Mouse (Mus musculus): ENCODE measurements around the gene Krtap29-1. TPM values are rescaled to one million over a fixed set of nuclear protein-coding genes. Genes with fewer than 3 reads are reported as not detected.

The Krtap29-1 gene
- not detected in 2 replicates for polyA plus RNA-seq (2012; rRNA removed)

DNA sequence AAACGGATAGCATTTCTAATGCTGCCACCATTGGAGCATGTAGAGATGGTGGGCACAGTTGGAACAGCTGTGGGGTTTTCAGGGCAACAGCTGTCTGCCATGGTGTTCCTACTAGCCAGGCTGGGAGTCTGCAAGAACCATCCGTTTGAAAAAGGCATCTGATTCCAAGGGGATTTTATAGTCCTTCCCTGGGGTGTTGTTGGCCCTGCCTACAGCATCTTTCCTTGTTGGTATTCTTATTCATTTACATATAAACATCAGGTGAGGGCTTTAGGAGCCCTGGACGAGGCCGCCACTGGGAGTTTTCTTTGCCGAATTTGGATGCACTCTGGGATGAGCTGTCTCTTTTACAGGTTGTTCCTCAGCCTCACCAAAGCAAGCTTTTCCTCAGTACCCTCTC, at the start of gene Krtap29-1:
Gene Krtap29-1 (minus strand): TSS at position 101 of the 400 bp plus-strand sequence.

DNA sequence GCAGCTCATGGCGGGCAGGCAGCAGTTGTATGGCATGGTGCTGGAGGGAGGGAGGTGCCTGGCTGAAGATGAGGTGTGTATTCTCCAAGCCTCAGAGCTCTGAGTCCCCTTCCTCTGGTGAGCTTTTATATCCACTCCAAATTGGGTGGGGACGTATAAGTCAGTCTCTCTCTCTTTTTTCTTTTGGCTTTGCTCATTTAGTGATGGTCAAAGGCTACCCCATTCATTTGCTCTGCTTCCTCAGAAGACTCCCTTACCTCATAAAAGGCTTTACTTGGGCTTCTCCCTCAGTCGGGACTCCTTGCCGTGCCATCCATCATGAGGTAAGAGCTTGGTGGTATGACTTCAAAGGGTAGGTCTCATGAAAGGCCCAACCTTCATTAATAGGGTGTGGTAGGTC, 37.3 kb upstream of the Krtap29-1 start, which contains the start of gene Krt33a:
Gene Krt33a (minus strand): TSS at position 101 of the 400 bp plus-strand sequence.

DNA sequence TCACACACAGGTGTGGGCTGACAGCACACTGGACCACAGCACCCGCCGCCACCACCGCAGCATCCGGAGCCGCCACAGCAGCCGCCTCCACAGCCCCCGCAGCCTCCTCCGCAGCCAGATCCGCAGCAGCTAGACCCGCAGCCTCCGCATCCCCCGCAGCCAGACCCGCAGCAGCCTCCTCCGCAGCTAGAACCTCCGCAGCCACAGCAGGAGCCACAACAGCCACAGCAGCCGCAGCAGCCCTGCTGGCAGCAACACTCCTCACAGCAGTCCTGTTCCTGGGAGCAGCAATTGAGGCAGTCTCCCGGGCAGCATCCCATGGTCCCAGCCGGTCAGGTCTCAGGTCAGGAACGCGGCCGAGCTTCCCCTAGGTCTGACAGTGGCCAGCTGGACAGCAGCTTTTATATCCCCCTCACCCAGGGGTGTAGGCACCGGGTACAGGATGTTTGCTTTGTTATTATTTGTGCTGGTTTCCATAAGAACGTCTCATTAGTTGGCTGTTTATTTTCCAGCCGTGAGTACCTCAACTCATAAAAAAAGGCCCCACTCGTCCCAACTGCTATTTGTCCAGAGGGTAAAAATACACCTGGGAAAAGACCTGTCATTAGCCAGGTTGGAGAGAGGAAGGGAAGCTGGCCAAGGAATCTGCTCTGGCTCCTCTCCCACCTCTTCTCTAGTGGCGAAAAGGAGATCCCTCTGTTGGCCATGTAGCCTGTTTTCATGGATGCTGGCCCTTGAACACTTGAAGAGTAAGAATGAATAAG, 14.9 kb upstream of the Krtap29-1 start, which contains the start of gene Krtap17-1:
Gene Krtap17-1 (minus strand): TSS at position 375 of the 764 bp plus-strand sequence.

DNA sequence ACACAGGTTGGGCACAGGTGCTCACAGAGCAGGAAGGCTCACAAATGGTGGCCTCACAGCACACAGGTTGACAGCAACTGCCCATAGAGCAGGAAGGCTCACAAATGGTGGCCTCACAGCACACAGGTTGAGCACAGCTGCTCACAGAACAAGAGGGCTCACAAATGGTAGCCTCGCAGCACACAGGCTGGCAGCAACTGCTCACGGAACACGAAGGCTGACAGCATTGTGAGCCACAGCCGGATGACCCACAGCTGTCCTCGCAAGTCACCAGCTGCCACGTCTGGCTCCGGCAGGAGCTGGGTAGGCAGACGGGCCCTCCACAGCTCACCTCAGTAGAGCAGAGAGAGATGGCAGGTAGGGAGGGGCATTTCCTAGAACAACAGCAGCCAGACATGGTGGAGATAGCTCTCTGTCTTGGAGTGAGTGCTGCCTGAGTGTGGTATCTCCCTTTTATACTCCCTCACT, 7.4 kb upstream of the Krtap29-1 start, which contains the start of gene Krtap16-1:
Gene Krtap16-1 (minus strand): TSS at position 418 of the 468 bp plus-strand sequence.

DNA sequence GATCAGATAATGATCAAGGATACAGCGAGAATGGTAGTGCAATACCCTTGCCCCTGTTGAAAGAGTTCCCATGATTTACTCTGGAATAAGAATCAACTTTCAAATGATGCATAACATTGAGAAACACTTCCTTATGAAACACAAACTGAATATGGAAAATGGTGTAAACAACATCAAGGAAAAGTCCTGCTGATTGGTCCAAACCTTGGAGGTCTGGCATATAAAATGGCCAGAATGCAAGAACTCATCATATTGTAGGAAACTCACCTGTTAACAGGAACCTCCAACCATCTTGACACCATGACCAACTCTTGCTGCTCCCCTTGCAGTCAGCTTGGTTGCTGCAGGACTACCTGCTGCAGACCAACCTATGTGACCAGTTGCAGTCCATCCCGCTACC, 30.7 kb downstream of the Krtap29-1 start, which contains the start of gene Krtap9-5:
Gene Krtap9-5 (plus strand): TSS at position 301 of the 400 bp plus-strand sequence.

DNA sequence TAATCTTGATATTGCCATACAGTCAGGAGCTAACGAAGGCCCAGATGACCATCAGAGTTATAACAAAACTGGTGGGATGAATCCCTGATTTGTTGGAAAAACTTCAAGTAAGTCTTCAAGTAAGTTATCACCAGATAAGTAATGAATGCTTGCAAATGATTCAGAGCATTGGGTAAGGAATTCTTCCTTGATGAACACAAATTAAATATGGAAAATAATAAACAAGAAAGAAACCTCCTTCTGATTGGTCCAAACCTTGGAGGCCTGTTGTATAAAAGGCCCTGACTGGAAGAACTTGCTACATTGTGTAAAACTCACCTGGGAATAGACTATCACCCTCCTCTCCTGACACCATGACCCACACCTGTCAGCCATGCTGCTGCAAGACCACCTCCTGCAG, 42.9 kb downstream of the Krtap29-1 start, which contains the start of gene Krtap31-2:
Gene Krtap31-2 (plus strand): TSS at position 301 of the 400 bp plus-strand sequence.

Other genes starting within 250 kb of the Krtap29-1 start
- not detected in 2 replicates for gene Gm14180, start 244.8 kb downstream of the Krtap29-1 start, polyA plus RNA-seq (2012; rRNA removed)
- gene Gm11595, start 206.1 kb downstream of the Krtap29-1 start, polyA plus RNA-seq (2012; rRNA removed) = not detected in 2 replicates
- gene Krtap4-8, start 198.3 kb downstream of the Krtap29-1 start, polyA plus RNA-seq (2012; rRNA removed) = not detected in 2 replicates
- not detected in 2 replicates for gene Krtap4-9, start 193.9 kb downstream of the Krtap29-1 start, polyA plus RNA-seq (2012; rRNA removed)
- gene Gm11596, start 185.6 kb downstream of the Krtap29-1 start, polyA plus RNA-seq (2012; rRNA removed) = not detected in 2 replicates
- gene Gm11569, start 180.1 kb downstream of the Krtap29-1 start, polyA plus RNA-seq (2012; rRNA removed) = not detected in 2 replicates
- gene Gm11554, start 174.6 kb downstream of the Krtap29-1 start, polyA plus RNA-seq (2012; rRNA removed) = not detected in 2 replicates
- not detected in 2 replicates for gene Krtap4-13, start 169.2 kb downstream of the Krtap29-1 start, polyA plus RNA-seq (2012; rRNA removed)
- not detected in 2 replicates for gene Gm11564, start 163.4 kb downstream of the Krtap29-1 start, polyA plus RNA-seq (2012; rRNA removed)
- gene 2300003K06Rik, start 141.0 kb downstream of the Krtap29-1 start, polyA plus RNA-seq (2012; rRNA removed) = not detected in 2 replicates
- not detected in 2 replicates for gene Krtap4-16, start 127.4 kb downstream of the Krtap29-1 start, polyA plus RNA-seq (2012; rRNA removed)
- not detected in 2 replicates for gene Gm11568, start 121.1 kb downstream of the Krtap29-1 start, polyA plus RNA-seq (2012; rRNA removed)
- not detected in 2 replicates for gene Gm11559, start 114.6 kb downstream of the Krtap29-1 start, polyA plus RNA-seq (2012; rRNA removed)
- gene Krtap9-1, start 105.7 kb downstream of the Krtap29-1 start, polyA plus RNA-seq (2012; rRNA removed) = not detected in 2 replicates
- gene Gm11567, start 99.9 kb downstream of the Krtap29-1 start, polyA plus RNA-seq (2012; rRNA removed) = not detected in 2 replicates
- gene Krtap31-1, start 71.1 kb downstream of the Krtap29-1 start, polyA plus RNA-seq (2012; rRNA removed) = not detected in 2 replicates
- gene Gm11565, start 64.3 kb downstream of the Krtap29-1 start, polyA plus RNA-seq (2012; rRNA removed) = not detected in 2 replicates
- not detected in 2 replicates for gene Krtap31-2, start 42.8 kb downstream of the Krtap29-1 start, polyA plus RNA-seq (2012; rRNA removed)
- not detected in 2 replicates for gene Krtap9-5, start 30.6 kb downstream of the Krtap29-1 start, polyA plus RNA-seq (2012; rRNA removed)
- not detected in 2 replicates for gene Krtap16-1, start 7.5 kb upstream of the Krtap29-1 start, polyA plus RNA-seq (2012; rRNA removed)
- 0.23 TPM in 1 of 2 replicates, not detected in the other for gene Krtap17-1, start 14.9 kb upstream of the Krtap29-1 start, polyA plus RNA-seq (2012; rRNA removed)
- not detected in 2 replicates for gene Krt33a, start 37.2 kb upstream of the Krtap29-1 start, polyA plus RNA-seq (2012; rRNA removed)
- not detected in 2 replicates for gene Krt33b, start 50.8 kb upstream of the Krtap29-1 start, polyA plus RNA-seq (2012; rRNA removed)
- gene Krt34, start 62.5 kb upstream of the Krtap29-1 start, polyA plus RNA-seq (2012; rRNA removed) = not detected in 2 replicates
- gene Krt31, start 71.5 kb upstream of the Krtap29-1 start, polyA plus RNA-seq (2012; rRNA removed) = not detected in 2 replicates
- gene Krt32, start 109.2 kb upstream of the Krtap29-1 start, polyA plus RNA-seq (2012; rRNA removed) = not detected in 2 replicates
- 0.07 TPM in 1 of 2 replicates, not detected in the other for gene Krt35, start 117.2 kb upstream of the Krtap29-1 start, polyA plus RNA-seq (2012; rRNA removed)
- gene Krt36, start 126.6 kb upstream of the Krtap29-1 start, polyA plus RNA-seq (2012; rRNA removed) = 0.52 and 1.2 TPM in 2 replicates
- 1.1 and 1.3 TPM in 2 replicates for gene Krt13, start 142.5 kb upstream of the Krtap29-1 start, polyA plus RNA-seq (2012; rRNA removed)
- 0.51 and 0.58 TPM in 2 replicates for gene Krt15, start 156.9 kb upstream of the Krtap29-1 start, polyA plus RNA-seq (2012; rRNA removed)
- 323 and 438 TPM in 2 replicates for gene Krt19, start 169.6 kb upstream of the Krtap29-1 start, polyA plus RNA-seq (2012; rRNA removed)
- not detected in 2 replicates for gene Krt9, start 214.2 kb upstream of the Krtap29-1 start, polyA plus RNA-seq (2012; rRNA removed)
- gene Krt14, start 228.5 kb upstream of the Krtap29-1 start, polyA plus RNA-seq (2012; rRNA removed) = 0.15 and 0.37 TPM in 2 replicates

All from ovary, adult 2 months (tissue).